Mouse (Mus musculus): ENCODE results near the gene Slc25a16. TPM values are rescaled to one million over a fixed set of nuclear protein-coding genes. Genes with fewer than 3 reads are reported as not detected.

Slc25a16 gene
- 27.4 TPM for polyA plus RNA-seq (2021)

- POLR2A ChIA-PET, result interaction anchor here (1.3 kb wide), 1 partner anchor 49 kb away, joined by 3 read pairs; no protein-coding TSS in a partner anchor
- no peak for TF ChIP-seq CTCF (IDR thresholded peaks at IDR 0.05)
- DNase-seq (ENCODE audit: low read depth, low spot score) (peak; percentile 27), ATAC-seq (peak; percentile 79)
- H3K27me3 ChIP-seq, result peaks cover 2% of the 10 kb centered on the region
- in situ Hi-C loops (cut with MboI; ENCODE audit: low pct_unique_long_range_greater_than_20kb), result no loop called here
- CTCF ChIA-PET, result no interaction called here
Observed at GRCm38 (mm10) chr10:62919925-62920765, at the start of gene Slc25a16. Gene Slc25a16 (plus strand): TSS chr10:62920633.

GRCm38 (mm10) chr10:62874828-62875227 lies 45.6 kb upstream of the Slc25a16 start:
- no peak for ATAC-seq
- in situ Hi-C loops (cut with MboI; ENCODE audit: low pct_unique_long_range_greater_than_20kb), result no loop called here
- no peaks in the 10 kb centered on the region for H3K27me3 ChIP-seq
- ChIA-PET POLR2A (interaction anchor here (0.6 kb wide), 1 partner anchor 28 kb away, joined by 7 read pairs; no protein-coding TSS in a partner anchor), CTCF (interaction anchor here (4.8 kb wide), 1 partner anchor 8 kb away, joined by 14 read pairs; no protein-coding TSS in a partner anchor)
- no peak for DNase-seq (ENCODE audit: low read depth, low spot score)
- TF ChIP-seq CTCF (IDR thresholded peaks at IDR 0.05), result no peak

- DNase-seq (ENCODE audit: low read depth, low spot score) (no peak), ATAC-seq (no peak)
- in situ Hi-C loops (cut with MboI; ENCODE audit: low pct_unique_long_range_greater_than_20kb), result no loop called here
- POLR2A ChIA-PET, result interaction anchor here (0.6 kb wide), 1 partner anchor 110 kb away, joined by 5 read pairs; no protein-coding TSS in a partner anchor
- CTCF ChIA-PET, result no interaction called here
- no peaks in the 10 kb centered on the region for H3K27me3 ChIP-seq
- no peak for TF ChIP-seq CTCF (IDR thresholded peaks at IDR 0.05)
Observed at GRCm38 (mm10) chr10:62875565-62875964, 44.9 kb upstream of the Slc25a16 start.

- no peaks in the 10 kb centered on the region for H3K27me3 ChIP-seq
- ATAC-seq (no peak), DNase-seq (ENCODE audit: low read depth, low spot score) (no peak)
- no peak for TF ChIP-seq CTCF (IDR thresholded peaks at IDR 0.05)
- ChIA-PET POLR2A (no interaction called here), CTCF (interaction anchor here (1.1 kb wide), 1 partner anchor 9 kb away, joined by 3 read pairs; no protein-coding TSS in a partner anchor)
- in situ Hi-C loops (cut with MboI; ENCODE audit: low pct_unique_long_range_greater_than_20kb), result no loop called here
Observed at GRCm38 (mm10) chr10:62878056-62878455, 42.4 kb upstream of the Slc25a16 start.

- peak; percentile 69 for TF ChIP-seq CTCF (IDR thresholded peaks at IDR 0.05)
- POLR2A ChIA-PET, result no interaction called here
- no peak for ATAC-seq
- no peaks in the 10 kb centered on the region for H3K27me3 ChIP-seq
- no peak for DNase-seq (ENCODE audit: low read depth, low spot score)
- in situ Hi-C loops (cut with MboI; ENCODE audit: low pct_unique_long_range_greater_than_20kb), result no loop called here
- CTCF ChIA-PET, result interaction anchor here (0.6 to 3.5 kb wide), 2 partner anchors 8 to 75 kb away, joined by 4 to 14 read pairs; no protein-coding TSS in a partner anchor
Observed at GRCm38 (mm10) chr10:62881211-62881610, 39.2 kb upstream of the Slc25a16 start.

GRCm38 (mm10) chr10:62883933-62884372 lies 36.5 kb upstream of the Slc25a16 start:
- no peaks in the 10 kb centered on the region for H3K27me3 ChIP-seq
- DNase-seq (ENCODE audit: low read depth, low spot score) (no peak), ATAC-seq (no peak)
- ChIA-PET POLR2A (no interaction called here), CTCF (interaction anchor here (3.5 kb wide), 1 partner anchor 11 kb away, joined by 14 read pairs; no protein-coding TSS in a partner anchor)
- TF ChIP-seq CTCF (IDR thresholded peaks at IDR 0.05), result no peak
- in situ Hi-C loops (cut with MboI; ENCODE audit: low pct_unique_long_range_greater_than_20kb), result no loop called here

GRCm38 (mm10) chr10:62884517-62884916 lies 35.9 kb upstream of the Slc25a16 start:
- in situ Hi-C loops (cut with MboI; ENCODE audit: low pct_unique_long_range_greater_than_20kb), result no loop called here
- no peaks in the 10 kb centered on the region for H3K27me3 ChIP-seq
- ChIA-PET POLR2A (no interaction called here), CTCF (no interaction called here)
- no peak for TF ChIP-seq CTCF (IDR thresholded peaks at IDR 0.05)
- ATAC-seq, result no peak
- DNase-seq (ENCODE audit: low read depth, low spot score), result no peak

- POLR2A ChIA-PET, result interaction anchor here (1.7 kb wide), 1 partner anchor 30 kb away, joined by 5 read pairs; no protein-coding TSS in a partner anchor
- ATAC-seq, result no peak
Observed at GRCm38 (mm10) chr10:62885460-62885859, 35.0 kb upstream of the Slc25a16 start.

GRCm38 (mm10) chr10:62885969-62886798 lies 34.2 kb upstream of the Slc25a16 start:
- in situ Hi-C loops (cut with MboI; ENCODE audit: low pct_unique_long_range_greater_than_20kb), result no loop called here
- POLR2A ChIA-PET, result interaction anchor here (0.8 to 1.7 kb wide), 2 partner anchors 22 to 31 kb away, joined by 3 to 5 read pairs; no protein-coding TSS in a partner anchor
- TF ChIP-seq CTCF (IDR thresholded peaks at IDR 0.05), result no peak
- DNase-seq (ENCODE audit: low read depth, low spot score) (no peak), ATAC-seq (peak; percentile 44)
- CTCF ChIA-PET, result no interaction called here
- no peaks in the 10 kb centered on the region for H3K27me3 ChIP-seq

More at GRCm38 (mm10) chr10:62885460-62885859, 35.0 kb upstream of the Slc25a16 start:
- CTCF ChIA-PET, result no interaction called here
- H3K27me3 ChIP-seq, result no peaks in the 10 kb centered on the region
- DNase-seq (ENCODE audit: low read depth, low spot score), result no peak
- in situ Hi-C loops (cut with MboI; ENCODE audit: low pct_unique_long_range_greater_than_20kb), result no loop called here
- TF ChIP-seq CTCF (IDR thresholded peaks at IDR 0.05), result no peak

Measured in Patski (cell line).